Mouse (Mus musculus) megakaryocyte, embryonic 14.5 days (primary cell): Measurements from ENCODE around the gene Usp10. TPM values are rescaled to one million over a fixed set of nuclear protein-coding genes. Genes with fewer than 3 reads are reported as not detected.
A peak's percentile ranks its signal among the peaks of the same experiment; 100 is the strongest.

Experiments
- H3K27me3 ChIP-seq: replicated peaks from 2 replicates; pipeline ENCODE3; 2012; ENCODE audit warnings: inconsistent platforms
- H3K36me3 ChIP-seq: replicated peaks from 2 replicates; pipeline ENCODE3; 2012; ENCODE audit warnings: low read length, inconsistent platforms, mixed read lengths
- H3K4me1 ChIP-seq: 2 replicates; pipeline ENCODE4 v1.6.1; 2012; ENCODE audit warnings: inconsistent platforms
- H3K4me3 ChIP-seq: replicated peaks from 2 replicates; pipeline ENCODE3; 2012; ENCODE audit warnings: moderate library complexity, mild to moderate bottlenecking, inconsistent platforms
- H3K9me3 ChIP-seq: 2 replicates; pipeline ENCODE4 v1.6.1; 2012; ENCODE audit warnings: inconsistent platforms
- FLI1 ChIP-seq: IDR thresholded peaks from 2 replicates; pipeline ENCODE4 v1.6.1; 2012; ENCODE audit warnings: low read length, inconsistent platforms, mixed read lengths
- GATA1 ChIP-seq: IDR thresholded peaks from 3 replicates; pipeline ENCODE4 v1.6.1; 2012; ENCODE audit warnings: mixed read lengths, low read length, inconsistent platforms, borderline replicate concordance
- polyA plus RNA-seq: library from polyadenylated mRNA; stranded (reverse); fragments of >175 nt; gene quantifications from 2 replicates; pipeline ENCODE4 v1.2.3, GENCODE M21; 2012; ENCODE audit warnings: low replicate concordance; ENCODE audit not compliant: insufficient read depth

Gene Usp10
- polyA plus RNA-seq, 1 experiment = 15.0 TPM

- Histone ChIP-seq H3K4me1 (peaks cover 25% of the 10 kb centered on the region), H3K9me3 (no peaks in the 10 kb centered on the region), H3K27me3 (no peaks in the 10 kb centered on the region), H3K4me3 (no peak overlapping the region), H3K36me3 (peaks cover 95% of the 10 kb centered on the region)
- TF ChIP-seq GATA1 (no peak), FLI1 (no peak)
Observed at GRCm38 (mm10) chr8:119948340-119948739, 38.2 kb downstream of the Usp10 start.

DNA sequence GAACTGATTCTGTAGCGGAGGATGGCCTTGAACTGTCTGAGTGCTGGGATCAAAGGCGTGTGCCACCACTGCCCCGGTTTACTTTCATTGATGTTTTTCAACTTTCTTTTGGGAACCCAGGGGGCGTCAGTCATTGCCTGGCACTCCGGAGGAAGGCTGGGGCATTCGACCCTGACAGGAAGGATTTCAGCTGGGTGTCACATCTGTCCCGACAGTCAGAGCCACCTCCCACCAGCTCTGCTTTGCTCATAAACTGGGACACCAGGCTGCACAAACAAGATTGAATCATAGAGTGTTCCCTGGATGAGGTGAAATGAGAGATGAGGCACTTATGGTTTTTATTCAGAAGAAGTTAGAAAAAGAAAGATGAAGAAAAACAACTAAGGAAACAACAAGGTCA is 42.1 kb downstream of the Usp10 start:
- Histone ChIP-seq H3K4me1 (no peaks in the 10 kb centered on the region), H3K9me3 (no peaks in the 10 kb centered on the region), H3K27me3 (no peaks in the 10 kb centered on the region), H3K4me3 (no peak overlapping the region), H3K36me3 (peaks cover 96% of the 10 kb centered on the region)
- TF ChIP-seq GATA1 (no peak), FLI1 (no peak)

- Histone ChIP-seq H3K9me3 (no peaks in the 10 kb centered on the region), H3K4me1 (peaks cover under 1% of the 10 kb centered on the region; the same call in 1 of the 2 replicates), H3K36me3 (peaks cover 96% of the 10 kb centered on the region), H3K27me3 (no peaks in the 10 kb centered on the region), H3K4me3 (no peak overlapping the region)
- TF ChIP-seq FLI1 = no peak
- no peak for TF ChIP-seq GATA1
Observed at GRCm38 (mm10) chr8:119952747-119953146, 42.6 kb downstream of the Usp10 start.

- Histone ChIP-seq H3K9me3 (no peaks in the 10 kb centered on the region), H3K36me3 (peaks cover 79% of the 10 kb centered on the region), H3K27me3 (no peaks in the 10 kb centered on the region), H3K4me3 (no peak overlapping the region), H3K4me1 (peaks cover 2% of the 10 kb centered on the region; the same call in 1 of the 2 replicates)
- TF ChIP-seq FLI1 (no peak), GATA1 (no peak)
Observed at GRCm38 (mm10) chr8:119955333-119955732, 45.2 kb downstream of the Usp10 start.

DNA sequence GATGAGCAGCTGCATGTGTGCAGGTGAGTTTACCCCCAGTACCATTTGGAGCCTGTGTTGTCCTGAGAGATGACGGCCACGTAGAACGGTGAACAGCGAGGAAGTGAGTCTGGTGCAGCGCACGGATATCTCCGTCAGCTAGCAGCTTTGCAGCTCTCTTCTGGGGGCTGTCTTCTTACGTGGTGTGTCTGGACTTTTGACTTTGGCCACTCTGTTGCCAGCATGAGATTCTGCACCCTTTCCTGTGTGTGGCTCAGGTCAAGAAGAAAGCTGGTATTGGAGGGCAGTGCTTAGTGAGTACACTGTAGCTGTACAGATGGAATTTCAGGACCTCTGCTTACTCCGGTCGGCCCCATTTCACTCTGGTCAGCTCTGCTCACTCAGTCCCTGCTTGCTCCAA is 47.9 kb downstream of the Usp10 start:
- no peaks in the 10 kb centered on the region for H3K9me3 ChIP-seq
- peaks cover 10% of the 10 kb centered on the region for H3K27me3 ChIP-seq
- H3K4me3 ChIP-seq = no peak overlapping the region
- H3K4me1 ChIP-seq = peaks cover 2% of the 10 kb centered on the region; the same call in 1 of the 2 replicates
- TF ChIP-seq FLI1 (no peak), GATA1 (no peak)
- H3K36me3 ChIP-seq = peaks cover 52% of the 10 kb centered on the region

DNA sequence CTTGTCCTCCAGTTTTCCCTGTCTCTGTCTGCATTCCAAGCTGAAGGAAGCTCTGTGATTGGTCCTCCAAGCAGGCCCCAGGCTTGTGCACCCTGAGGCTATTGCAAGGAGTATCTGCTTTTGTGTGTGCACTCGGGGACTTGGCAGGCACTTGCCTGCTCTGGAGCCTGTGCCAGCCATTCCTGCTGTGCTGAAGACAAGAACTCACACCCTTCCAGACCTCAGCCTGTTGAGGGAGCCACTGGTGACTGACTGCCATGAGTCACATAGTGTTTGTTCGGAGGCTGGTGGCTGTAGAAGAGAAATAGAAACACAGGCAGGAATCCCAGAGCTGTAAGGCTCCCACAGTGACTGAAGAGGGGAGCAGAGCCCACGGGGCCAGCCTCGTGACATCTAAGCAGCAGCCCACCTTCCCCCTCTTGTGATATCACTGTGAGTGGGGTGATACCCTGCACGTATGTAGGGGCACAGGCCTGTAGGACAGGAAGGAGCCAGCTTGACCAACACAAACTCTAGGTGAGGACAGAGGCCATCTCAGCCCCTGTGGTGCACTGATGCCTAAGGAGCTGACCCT is 50.5 kb downstream of the Usp10 start:
- H3K9me3 ChIP-seq = peaks cover 1% of the 10 kb centered on the region
- no peak overlapping the region for H3K4me3 ChIP-seq
- peaks cover 27% of the 10 kb centered on the region for H3K36me3 ChIP-seq
- no peak for TF ChIP-seq GATA1
- TF ChIP-seq FLI1 = no peak
- H3K4me1 ChIP-seq = peaks cover 2% of the 10 kb centered on the region; the same call in 1 of the 2 replicates
- H3K27me3 ChIP-seq = peaks cover 29% of the 10 kb centered on the region

GRCm38 (mm10) chr8:119964859-119965258 is 54.7 kb downstream of the Usp10 start:
- TF ChIP-seq GATA1 = no peak
- H3K4me3 ChIP-seq = no peak overlapping the region
- H3K9me3 ChIP-seq = peaks cover 41% of the 10 kb centered on the region
- no peaks in the 10 kb centered on the region; the same call in 1 of the 2 replicates for H3K4me1 ChIP-seq
- H3K36me3 ChIP-seq = no peaks in the 10 kb centered on the region
- peaks cover 61% of the 10 kb centered on the region for H3K27me3 ChIP-seq

GRCm38 (mm10) chr8:119967435-119967834 is 57.3 kb downstream of the Usp10 start:
- peaks cover 66% of the 10 kb centered on the region for H3K9me3 ChIP-seq
- TF ChIP-seq GATA1 = no peak
- no peak for TF ChIP-seq FLI1
- no peaks in the 10 kb centered on the region for H3K36me3 ChIP-seq
- H3K4me1 ChIP-seq = peaks cover 2% of the 10 kb centered on the region
- H3K27me3 ChIP-seq = peaks cover 75% of the 10 kb centered on the region
- no peak overlapping the region for H3K4me3 ChIP-seq

- no peak for TF ChIP-seq GATA1
- TF ChIP-seq FLI1 = no peak
- Histone ChIP-seq H3K27me3 (peaks cover 79% of the 10 kb centered on the region), H3K4me1 (peaks cover 6% of the 10 kb centered on the region), H3K9me3 (peaks cover 90% of the 10 kb centered on the region), H3K36me3 (no peaks in the 10 kb centered on the region), H3K4me3 (peak overlapping the region; percentile 40)
Observed at GRCm38 (mm10) chr8:119970169-119970568, 60.0 kb downstream of the Usp10 start.

GRCm38 (mm10) chr8:119972558-119972957 is 62.4 kb downstream of the Usp10 start:
- TF ChIP-seq GATA1 = no peak
- H3K4me3 ChIP-seq = no peak overlapping the region

More at GRCm38 (mm10) chr8:119972558-119972957, 62.4 kb downstream of the Usp10 start:
- peaks cover 74% of the 10 kb centered on the region for H3K27me3 ChIP-seq
- H3K4me1 ChIP-seq = peaks cover 6% of the 10 kb centered on the region
- peaks cover 70% of the 10 kb centered on the region for H3K9me3 ChIP-seq
- H3K36me3 ChIP-seq = no peaks in the 10 kb centered on the region
